Mouse (Mus musculus) heart, adult 2 months (tissue): ENCODE measurements around the gene Mllt11. TPM values are rescaled to one million over a fixed set of nuclear protein-coding genes. Genes with fewer than 3 reads are reported as not detected.

Source experiments
- DNase-seq, 2 experiments: peaks; one replicate each; pipeline ENCODE4 v3.0.0; 2021
- H3K27ac ChIP-seq: fragments of 200-600 bp; 2 replicates; pipeline ENCODE4 v1.8.1; 2022
- H3K27me3 ChIP-seq: fragments of 200-500 bp; 2 replicates; pipeline ENCODE4 v1.6.1; 2012; ENCODE audit warnings: mild to moderate bottlenecking, low read length, inconsistent platforms, mixed read lengths; ENCODE audit not compliant: control insufficient read depth, insufficient read depth
- H3K36me3 ChIP-seq: fragments of 200-500 bp; 2 replicates; pipeline ENCODE4 v1.6.1; 2012; ENCODE audit warnings: low read length, inconsistent platforms; ENCODE audit not compliant: control insufficient read depth, insufficient read depth
- H3K4me1 ChIP-seq: fragments of 200-500 bp; 2 replicates; pipeline ENCODE4 v1.6.1; 2011; ENCODE audit warnings: low read length; ENCODE audit not compliant: control insufficient read depth, insufficient read depth
- H3K4me3 ChIP-seq: fragments of 200-600 bp; 2 replicates; pipeline ENCODE4 v1.8.1; 2022
- H3K79me2 ChIP-seq: fragments of 200-500 bp; replicated peaks from 2 replicates; pipeline ENCODE4 v1.6.1; 2012; ENCODE audit warnings: mild to moderate bottlenecking, inconsistent platforms, low read length, moderate library complexity, mixed read lengths; ENCODE audit not compliant: control insufficient read depth, insufficient read depth
- H3K9ac ChIP-seq: fragments of 200-500 bp; 2 replicates; pipeline ENCODE4 v1.6.1; 2012; ENCODE audit warnings: low read depth, mild to moderate bottlenecking, control low read depth, inconsistent platforms, low read length, mixed read lengths
- CTCF ChIP-seq: fragments of 200-600 bp; IDR thresholded peaks from 2 replicates; pipeline ENCODE4 v1.8.1; 2022; ENCODE audit warnings: antibody characterized with exemption, mild to moderate bottlenecking, moderate library complexity
- EP300 ChIP-seq: fragments of 200-500 bp; IDR thresholded peaks from 2 replicates; pipeline ENCODE4 v1.6.1; 2011; ENCODE audit warnings: low read depth, low read length, control low read depth; ENCODE audit not compliant: insufficient read depth
- POLR2A ChIP-seq: fragments of 200-500 bp; IDR thresholded peaks from 2 replicates; pipeline ENCODE4 v1.6.1; 2011; ENCODE audit warnings: mild to moderate bottlenecking, low read depth, low read length, control low read depth; ENCODE audit not compliant: insufficient read depth
- WGBS: fragments of 180-500 bp; shearing (Covaris S2); methylation state at CpG from one replicate; pipeline ENCODE4 v1.1.7; 2018; 5-methylcytosine and 5-hydroxymethylcytosine counted together
- intact Hi-C: fragments of 180-260 bp; cut with DNase I; formaldehyde crosslinking; loops from one replicate; pipeline ENCODE4 v1.15.1; 2025
- polyA plus RNA-seq: library from polyadenylated mRNA; depleted of rRNA; stranded (reverse); fragments of >200 nt; gene quantifications from 2 replicates; pipeline ENCODE4 v1.2.3, GENCODE M21; 2012
- total RNA-seq, 2 experiments: library from RNA; stranded (reverse); gene quantifications; 2 replicates each; pipeline ENCODE4 v1.2.3; 2021

Mllt11 gene
- total and polyA plus RNA-seq, 3 experiments: 5.6 to 13.7 (median 6.9) TPM

GRCm38 (mm10) chr3:95232771-95233170, 800 bp upstream of the Mllt11 start:
- WGBS: 49% methylated on average over 7 of the region's 7 CpGs
- H3K4me3 ChIP-seq: no peak overlapping the region
- no peaks in the 10 kb centered on the region for H3K36me3 ChIP-seq
- intact Hi-C loops: loop anchor here (5.0 kb wide), 1 partner anchor 50 kb away; the partner anchor contains the start of genes Mindy1 and Prune1
- no peak for DNase-seq
- H3K79me2 ChIP-seq: peaks cover 3% of the 10 kb centered on the region
- no peak for TF ChIP-seq EP300
- TF ChIP-seq CTCF: no peak
- no peak for TF ChIP-seq POLR2A
- H3K4me1 ChIP-seq: peaks cover 13% of the 10 kb centered on the region
- no peak overlapping the region for H3K9ac ChIP-seq
- no peak overlapping the region for H3K27ac ChIP-seq
- no peaks in the 10 kb centered on the region for H3K27me3 ChIP-seq

DNA sequence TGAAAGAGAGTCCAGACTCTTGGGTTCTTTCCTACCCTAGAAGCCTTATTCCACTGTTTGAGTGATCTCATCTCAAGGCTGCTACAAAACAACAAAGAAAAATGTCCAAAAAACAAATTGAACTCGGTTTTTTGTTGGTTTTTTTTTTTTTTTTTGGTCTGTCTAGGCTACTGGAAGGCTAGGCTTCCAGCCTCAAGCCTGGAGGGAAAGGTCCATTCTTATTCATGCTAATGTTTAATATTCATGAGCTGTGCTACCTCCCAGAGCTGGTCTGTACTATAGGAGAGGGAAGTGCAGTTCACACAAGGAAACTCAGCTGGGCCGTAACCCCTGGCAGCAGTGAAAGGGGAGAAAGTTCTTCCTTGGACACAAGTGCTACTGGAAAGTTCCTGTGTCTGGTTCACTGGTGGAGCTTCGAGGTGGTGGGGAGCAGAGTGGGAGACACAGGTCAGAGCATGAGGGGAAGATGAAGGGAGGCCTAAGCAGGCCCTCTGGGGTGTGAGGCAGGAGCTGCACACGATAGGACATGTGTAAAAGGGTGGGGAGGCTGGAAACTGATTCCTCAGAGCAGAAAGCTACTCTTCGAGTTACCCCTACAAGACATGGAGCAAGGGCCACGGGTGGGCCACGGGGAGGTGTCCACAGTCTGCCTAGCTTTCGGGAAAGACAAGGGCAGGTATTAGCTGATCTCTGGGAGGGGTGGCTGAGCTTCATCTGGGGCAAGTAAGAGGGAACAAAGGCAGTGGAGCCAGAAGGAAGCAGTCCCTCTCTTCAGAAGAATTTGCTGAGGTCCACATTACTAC, 1.3 kb downstream of the Mllt11 start:
- intact Hi-C loops: loop anchor here (5.0 kb wide), 1 partner anchor 52 kb away; the partner anchor contains the start of genes Mindy1 and Prune1
- no peaks in the 10 kb centered on the region for H3K36me3 ChIP-seq
- 38% methylated on average over 8 of the region's 8 CpGs for WGBS

GRCm38 (mm10) chr3:95229781-95230494, 2.0 kb downstream of the Mllt11 start:
- TF ChIP-seq POLR2A (peak; percentile 79), EP300 (no peak)
- 16% methylated on average over 13 of the region's 13 CpGs for WGBS
- Histone ChIP-seq H3K27ac (peak overlapping the region; percentile 98), H3K9ac (peak overlapping the region; percentile 95), H3K79me2 (peaks cover 3% of the 10 kb centered on the region), H3K27me3 (no peaks in the 10 kb centered on the region), H3K4me3 (peak overlapping the region; percentile 75), H3K4me1 (peaks cover 11% of the 10 kb centered on the region), H3K36me3 (no peaks in the 10 kb centered on the region)
- DNase-seq: peak; percentile 66 to 71
- intact Hi-C loops: loop anchor here (5.0 kb wide), 1 partner anchor 52 kb away; the partner anchor contains the start of genes Mindy1 and Prune1

More for the DNA sequence above, 1.3 kb downstream of the Mllt11 start:
- Histone ChIP-seq H3K79me2 (peaks cover 3% of the 10 kb centered on the region), H3K4me3 (peak overlapping the region; percentile 75; the same call in 1 of the 2 replicates), H3K27me3 (no peaks in the 10 kb centered on the region), H3K4me1 (peaks cover 11% of the 10 kb centered on the region), H3K9ac (peak overlapping the region; percentile 76), H3K27ac (peak overlapping the region; percentile 86)
- TF ChIP-seq POLR2A (no peak), CTCF (no peak), EP300 (no peak)
- peak; percentile 37 to 43 for DNase-seq

- WGBS: 3% methylated on average over 43 of the region's 43 CpGs
- peak overlapping the region; percentile 95 for H3K9ac ChIP-seq
- H3K79me2 ChIP-seq: peaks cover 3% of the 10 kb centered on the region
- DNase-seq: peak; percentile 42 to 58
- H3K36me3 ChIP-seq: no peaks in the 10 kb centered on the region
- peak overlapping the region; percentile 98 for H3K27ac ChIP-seq
- no peaks in the 10 kb centered on the region for H3K27me3 ChIP-seq
- intact Hi-C loops: loop anchor here (1.0 kb wide), 1 partner anchor 12 kb away; the partner anchor contains the start of gene Gabpb2
- H3K4me3 ChIP-seq: peak overlapping the region; percentile 75
- H3K4me1 ChIP-seq: peaks cover 13% of the 10 kb centered on the region
- TF ChIP-seq POLR2A (no peak), EP300 (no peak), CTCF (no peak)
These were observed 2.8 kb downstream of the Mllt11 start for GRCm38 (mm10) chr3:95228894-95229780.

GRCm38 (mm10) chr3:95228148-95228893, 3.6 kb downstream of the Mllt11 start, which contains the start of gene Cdc42se1:
Gene Cdc42se1, plus strand, starts transcription at chr3:95228732.
- Histone ChIP-seq H3K9ac (peak within 1 kb of the TSS; percentile 95), H3K27ac (peak within 1 kb of the TSS; percentile 98), H3K36me3 (no peaks in the 10 kb centered on the region), H3K79me2 (peaks cover 3% of the 10 kb centered on the region), H3K27me3 (no peaks in the 10 kb centered on the region), H3K4me3 (peak within 1 kb of the TSS; percentile 75), H3K4me1 (peaks cover 13% of the 10 kb centered on the region)
- TF ChIP-seq EP300 (no peak), POLR2A (peak; percentile 86)
- under 1% methylated on average over 64 of the region's 64 CpGs for WGBS
- intact Hi-C loops: loop anchor here (1.0 kb wide), 1 partner anchor 11 kb away; the partner anchor contains the start of gene Gabpb2
- peak; percentile 92 to 94 for DNase-seq
